ENCODE assay signal across 8 mouse cellular contexts in the genomic region with DNA sequence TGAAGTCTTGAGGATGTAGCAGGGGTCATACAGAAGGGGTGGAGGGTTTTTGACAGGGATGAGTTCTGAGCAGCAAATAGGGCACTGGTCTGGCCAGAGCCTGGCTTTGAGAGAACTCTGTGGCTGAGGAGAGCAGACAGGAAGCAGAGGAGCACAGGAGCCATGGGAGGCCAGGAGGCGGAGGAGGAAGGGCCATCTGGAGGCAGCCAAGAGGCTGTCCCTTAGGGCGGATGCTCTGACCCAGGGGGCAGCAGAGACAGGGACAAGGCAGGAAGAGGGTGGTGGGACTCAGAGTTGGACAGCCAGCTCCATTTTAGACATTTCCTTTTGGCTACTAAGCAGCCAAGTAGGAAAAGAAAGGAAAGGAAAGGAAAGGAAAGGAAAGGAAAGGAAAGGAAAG. TPM values are rescaled to one million over a fixed set of nuclear protein-coding genes. Genes with fewer than 3 reads are reported as not detected.
A peak's percentile ranks its signal among the peaks of the same experiment; 100 is the strongest.
DNase-seq lines count a peak whose midpoint lies in the region; ATAC-seq and TF ChIP-seq lines count a peak whose summit lies in the region.

No protein-coding gene starts in this region.

- H3K9me3 ChIP-seq in neural tube, embryonic 13.5 days, result no peaks in the 10 kb centered on the region
- H3K9me3 ChIP-seq in neural tube, embryonic 15.5 days (replicated peaks), result no peaks in the 10 kb centered on the region
- H3K9me3 ChIP-seq in erythroblast, embryonic 14.5 days (ENCODE audit: control insufficient read depth, low read length), result no peaks in the 10 kb centered on the region
- H3K9me3 ChIP-seq in lung, embryonic 14.5 days (ENCODE audit: low read depth, low read length), result no peaks in the 10 kb centered on the region

- peaks cover 29% of the 10 kb centered on the region for H3K36me3 ChIP-seq in neural tube, embryonic 13.5 days
- H3K36me3 ChIP-seq in neural tube, embryonic 15.5 days, result peaks cover 29% of the 10 kb centered on the region
- peaks cover 78% of the 10 kb centered on the region for H3K36me3 ChIP-seq in erythroblast, embryonic 14.5 days (ENCODE audit: control insufficient read depth)
- peaks cover 25% of the 10 kb centered on the region for H3K36me3 ChIP-seq in lung, embryonic 14.5 days (ENCODE audit: insufficient read depth)

- H3K4me2 ChIP-seq in neural tube, embryonic 13.5 days, result no peak overlapping the region
- H3K4me2 ChIP-seq in neural tube, embryonic 15.5 days, result no peak overlapping the region
- H3K4me2 ChIP-seq in lung, embryonic 14.5 days, result peak overlapping the region; percentile 34; the same call in 1 of the 2 replicates

- no peak overlapping the region for H3K4me3 ChIP-seq in neural tube, embryonic 13.5 days
- no peak overlapping the region for H3K4me3 ChIP-seq in neural tube, embryonic 15.5 days (replicated peaks)
- peak overlapping the region; percentile 65 for H3K4me3 ChIP-seq in erythroblast, embryonic 14.5 days (replicated peaks)
- H3K4me3 ChIP-seq in lung, embryonic 14.5 days (ENCODE audit: low read depth, low read length), result peak overlapping the region; percentile 21; the same call in 1 of the 2 replicates

- peak; percentile 21; the same call in 1 of the 2 replicates for TF ChIP-seq CTCF in lung, embryonic 14.5 days (IDR thresholded peaks at IDR 0.05; ENCODE audit: low read depth)

- no peak for ATAC-seq in neural tube, embryonic 13.5 days (ENCODE audit: low read depth)
- no peak for ATAC-seq in neural tube, embryonic 15.5 days (ENCODE audit: low FRiP score)
- ATAC-seq in lung, embryonic 14.5 days (ENCODE audit: insufficient read depth), result no peak
- ATAC-seq in frontal cortex, adult (ENCODE audit: low TSS enrichment), result no peak

- peaks cover 24% of the 10 kb centered on the region for H3K4me1 ChIP-seq in neural tube, embryonic 13.5 days (replicated peaks)
- peaks cover 30% of the 10 kb centered on the region for H3K4me1 ChIP-seq in neural tube, embryonic 15.5 days
- peaks cover 76% of the 10 kb centered on the region for H3K4me1 ChIP-seq in erythroblast, embryonic 14.5 days (ENCODE audit: control insufficient read depth)
- H3K4me1 ChIP-seq in lung, embryonic 14.5 days (ENCODE audit: insufficient read depth), result peaks cover 26% of the 10 kb centered on the region

- no peaks in the 10 kb centered on the region for H3K27me3 ChIP-seq in neural tube, embryonic 13.5 days
- no peaks in the 10 kb centered on the region for H3K27me3 ChIP-seq in neural tube, embryonic 15.5 days (replicated peaks)
- no peaks in the 10 kb centered on the region for H3K27me3 ChIP-seq in erythroblast, embryonic 14.5 days (ENCODE audit: control insufficient read depth)
- H3K27me3 ChIP-seq in lung, embryonic 14.5 days (ENCODE audit: insufficient read depth, low read length), result no peaks in the 10 kb centered on the region

- H3K9ac ChIP-seq in neural tube, embryonic 13.5 days, result 0 out of 2 replicates have a peak overlapping the region, but pooled peaks have one; percentile 45
- no peak overlapping the region for H3K9ac ChIP-seq in neural tube, embryonic 15.5 days (replicated peaks)
- peak overlapping the region; percentile 30; the same call in 1 of the 2 replicates for H3K9ac ChIP-seq in lung, embryonic 14.5 days

- peak overlapping the region; percentile 52; the same call in 1 of the 2 replicates for H3K27ac ChIP-seq in neural tube, embryonic 13.5 days (replicated peaks)
- H3K27ac ChIP-seq in neural tube, embryonic 15.5 days (replicated peaks), result no peak overlapping the region
- H3K27ac ChIP-seq in lung, embryonic 14.5 days (ENCODE audit: low read depth), result peak overlapping the region; percentile 79

- DNase-seq in kidney, adult 11 months, result peak; percentile 72
- peak; percentile 45 for DNase-seq in lung, embryonic 14.5 days
- DNase-seq in left cerebral cortex, postnatal 36 days (ENCODE audit: low spot score in 2 of 2), result no peak
- DNase-seq in frontal cortex, postnatal 25 days (ENCODE audit: low spot score in 2 of 2), result no peak

- WGBS in neural tube, embryonic 13.5 days, result 47% methylated on average over 2 of the region's 2 CpGs
- 49% methylated on average over 2 of the region's 2 CpGs for WGBS in neural tube, embryonic 15.5 days
- WGBS in lung, embryonic 14.5 days, result 26% methylated on average over 2 of the region's 2 CpGs

- intact Hi-C loops in left cerebral cortex, postnatal 36 days (cut with DNase I), result loop anchor here (5.0 kb wide), 1 partner anchor 59 kb away; no protein-coding TSS in a partner anchor

RNA-seq across cellular contexts. Expression of a gene that starts 3.6 kb away (rescaled TPM):
- 49.8 and 58.8 TPM in 2 replicates for polyA plus RNA-seq in neural tube, embryonic 13.5 days (2015; fragmentation: Nextera tagmentation; extraction: Ambion mirVana)
- 69.2 and 74.9 TPM in 2 replicates for polyA plus RNA-seq in neural tube, embryonic 15.5 days (2015; fragmentation: Nextera tagmentation; extraction: Ambion mirVana)
- polyA plus RNA-seq in erythroblast, embryonic 14.5 days (2012), result 666 and 744 TPM in 2 replicates
- 103 and 110 TPM in 2 replicates for polyA plus RNA-seq in lung, embryonic 14.5 days (2014; fragmentation: Nextera tagmentation; extraction: Ambion mirVana)
- 10 to 100 TPM; 28.0 to 28.4 TPM for total RNA-seq in left cerebral cortex, postnatal 36 days (2021)

RNA-seq across cellular contexts. Expression of a gene that starts 8.8 kb away (rescaled TPM):
- polyA plus RNA-seq in neural tube, embryonic 13.5 days (2015; fragmentation: Nextera tagmentation; extraction: Ambion mirVana), result 61.8 and 63.1 TPM in 2 replicates
- 52.0 and 60.9 TPM in 2 replicates for polyA plus RNA-seq in neural tube, embryonic 15.5 days (2015; fragmentation: Nextera tagmentation; extraction: Ambion mirVana)
- polyA plus RNA-seq in erythroblast, embryonic 14.5 days (2012), result 8.0 and 9.7 TPM in 2 replicates
- polyA plus RNA-seq in lung, embryonic 14.5 days (2014; fragmentation: Nextera tagmentation; extraction: Ambion mirVana), result 94.5 and 96.4 TPM in 2 replicates
- 10 to 100 TPM; 22.5 to 23.1 TPM for total RNA-seq in left cerebral cortex, postnatal 36 days (2021)

RNA-seq across cellular contexts. Expression of a gene that starts 9.1 kb away (rescaled TPM):
- polyA plus RNA-seq in neural tube, embryonic 13.5 days (2015; fragmentation: Nextera tagmentation; extraction: Ambion mirVana), result 0.70 and 0.87 TPM in 2 replicates
- 0.40 and 0.55 TPM in 2 replicates for polyA plus RNA-seq in neural tube, embryonic 15.5 days (2015; fragmentation: Nextera tagmentation; extraction: Ambion mirVana)
- not detected in 2 replicates for polyA plus RNA-seq in erythroblast, embryonic 14.5 days (2012)
- 0.68 and 1.1 TPM in 2 replicates for polyA plus RNA-seq in lung, embryonic 14.5 days (2014; fragmentation: Nextera tagmentation; extraction: Ambion mirVana)
- under 1 TPM; 0.29 to 0.47 TPM for total RNA-seq in left cerebral cortex, postnatal 36 days (2021)

RNA-seq across cellular contexts. Expression of a gene that starts 12.8 kb away (rescaled TPM):
- 13.1 and 14.2 TPM in 2 replicates for polyA plus RNA-seq in neural tube, embryonic 13.5 days (2015; fragmentation: Nextera tagmentation; extraction: Ambion mirVana)
- 12.6 and 13.4 TPM in 2 replicates for polyA plus RNA-seq in neural tube, embryonic 15.5 days (2015; fragmentation: Nextera tagmentation; extraction: Ambion mirVana)
- 0.29 and 0.59 TPM in 2 replicates for polyA plus RNA-seq in erythroblast, embryonic 14.5 days (2012)
- 16.6 and 17.7 TPM in 2 replicates for polyA plus RNA-seq in lung, embryonic 14.5 days (2014; fragmentation: Nextera tagmentation; extraction: Ambion mirVana)
- total RNA-seq in left cerebral cortex, postnatal 36 days (2021), result 10 to 100 TPM in 1 of 2 experiments, 1 to 10 TPM in 1; 9.8 to 10.4 TPM

RNA-seq across cellular contexts. Expression of a gene that starts 36.2 kb away (rescaled TPM):
- 0.74 and 0.80 TPM in 2 replicates for polyA plus RNA-seq in neural tube, embryonic 13.5 days (2015; fragmentation: Nextera tagmentation; extraction: Ambion mirVana)
- 0.67 and 5.3 TPM in 2 replicates for polyA plus RNA-seq in neural tube, embryonic 15.5 days (2015; fragmentation: Nextera tagmentation; extraction: Ambion mirVana)
- 0.03 TPM in 1 of 2 replicates, not detected in the other for polyA plus RNA-seq in erythroblast, embryonic 14.5 days (2012)
- polyA plus RNA-seq in lung, embryonic 14.5 days (2014; fragmentation: Nextera tagmentation; extraction: Ambion mirVana), result 30.5 and 31.0 TPM in 2 replicates
- under 1 TPM; 0.27 to 0.54 TPM for total RNA-seq in left cerebral cortex, postnatal 36 days (2021)

Comparison
In these comparisons a context has a peak if more than half of its experiments do, and no peak if none do; other contexts are left out.
1. H3K4me3 ChIP-seq: peak in erythroblast, embryonic 14.5 days (single experiment) and lung, embryonic 14.5 days (single experiment); none in neural tube, embryonic 13.5 days (single experiment) and neural tube, embryonic 15.5 days (single experiment).
2. DNase-seq: peak in kidney, adult 11 months (single experiment) and lung, embryonic 14.5 days (single experiment); none in left cerebral cortex, postnatal 36 days (0 of 2) and frontal cortex, postnatal 25 days (0 of 2).